Mouse (Mus musculus): ENCODE data around the gene Atn1. TPM values are rescaled to one million over a fixed set of nuclear protein-coding genes. Genes with fewer than 3 reads are reported as not detected.

Gene Atn1
- polyA plus RNA-seq, 1 experiment from 2014 or later: 21.0 TPM

GRCm38 (mm10) chr6:124740211-124740887 lies 16.0 kb downstream of the Atn1 start:
- ATAC-seq (ENCODE audit: insufficient number of reproducible peaks, low FRiP score, low TSS enrichment, low read depth): peak; percentile 9; the same call in 1 of the 2 replicates
- Histone ChIP-seq H3K27me3 (no peaks in the 10 kb centered on the region), H3K27ac (replicated peaks) (peak overlapping the region; percentile 99), H3K4me3 (replicated peaks) (peak overlapping the region; percentile 68), H3K4me2 (replicated peaks) (peak overlapping the region; percentile 68), H3K9me3 (replicated peaks) (no peaks in the 10 kb centered on the region), H3K9ac (peak overlapping the region; percentile 83), H3K4me1 (peaks cover 40% of the 10 kb centered on the region), H3K36me3 (peaks cover 30% of the 10 kb centered on the region)
- WGBS: under 1% methylated on average over 29 of the region's 29 CpGs

GRCm38 (mm10) chr6:124739231-124739796 lies 17.0 kb downstream of the Atn1 start:
- no peak for ATAC-seq (ENCODE audit: insufficient number of reproducible peaks, low FRiP score, low TSS enrichment, low read depth)
- Histone ChIP-seq H3K4me3 (replicated peaks) (0 out of 2 replicates have a peak overlapping the region, but pooled peaks have one; percentile 68), H3K4me2 (replicated peaks) (peak overlapping the region; percentile 68), H3K9me3 (replicated peaks) (no peaks in the 10 kb centered on the region), H3K4me1 (peaks cover 30% of the 10 kb centered on the region), H3K9ac (no peak overlapping the region), H3K27ac (replicated peaks) (peak overlapping the region; percentile 99), H3K36me3 (peaks cover 23% of the 10 kb centered on the region), H3K27me3 (no peaks in the 10 kb centered on the region)
- 73% methylated on average over 10 of the region's 10 CpGs for WGBS

GRCm38 (mm10) chr6:124738511-124739023 lies 17.8 kb downstream of the Atn1 start, which contains the start of gene Ptpn6:
TSS of gene Ptpn6 (minus strand) at chr6:124738714.
- Histone ChIP-seq H3K9me3 (replicated peaks) (no peaks in the 10 kb centered on the region), H3K4me3 (replicated peaks) (peak within 1 kb of the TSS; percentile 68), H3K27ac (replicated peaks) (peak within 1 kb of the TSS; percentile 99), H3K27me3 (no peaks in the 10 kb centered on the region), H3K36me3 (peaks cover 15% of the 10 kb centered on the region), H3K4me1 (peaks cover 30% of the 10 kb centered on the region), H3K9ac (no peak within 1 kb of the TSS), H3K4me2 (replicated peaks) (peak within 1 kb of the TSS; percentile 68)
- 29% methylated on average over 15 of the region's 15 CpGs for WGBS
- peak; percentile 48 for ATAC-seq (ENCODE audit: insufficient number of reproducible peaks, low FRiP score, low TSS enrichment, low read depth)

- no peaks in the 10 kb centered on the region for H3K27me3 ChIP-seq
Measured at GRCm38 (mm10) chr6:124737040-124737439, 19.3 kb downstream of the Atn1 start.

GRCm38 (mm10) chr6:124734417-124734816 lies 21.9 kb downstream of the Atn1 start:
- Histone ChIP-seq H3K9ac (no peak overlapping the region), H3K36me3 (peaks cover 5% of the 10 kb centered on the region; the same call in 1 of the 2 replicates), H3K9me3 (replicated peaks) (no peaks in the 10 kb centered on the region), H3K4me2 (replicated peaks) (no peak overlapping the region), H3K4me1 (peaks cover 19% of the 10 kb centered on the region), H3K4me3 (replicated peaks) (no peak overlapping the region), H3K27ac (replicated peaks) (no peak overlapping the region), H3K27me3 (no peaks in the 10 kb centered on the region)
- WGBS: 86% methylated on average over 3 of the region's 3 CpGs
- ATAC-seq (ENCODE audit: insufficient number of reproducible peaks, low FRiP score, low TSS enrichment, low read depth): no peak

More at GRCm38 (mm10) chr6:124737040-124737439, 19.3 kb downstream of the Atn1 start:
- Histone ChIP-seq H3K27ac (replicated peaks) (no peak overlapping the region), H3K4me1 (peaks cover 33% of the 10 kb centered on the region), H3K36me3 (peaks cover 5% of the 10 kb centered on the region; the same call in 1 of the 2 replicates), H3K9ac (no peak overlapping the region), H3K4me2 (replicated peaks) (no peak overlapping the region), H3K4me3 (replicated peaks) (no peak overlapping the region), H3K9me3 (replicated peaks) (no peaks in the 10 kb centered on the region)
- 85% methylated on average over 11 of the region's 11 CpGs for WGBS
- ATAC-seq (ENCODE audit: insufficient number of reproducible peaks, low FRiP score, low TSS enrichment, low read depth): no peak

GRCm38 (mm10) chr6:124732476-124733370 lies 23.6 kb downstream of the Atn1 start:
- H3K9me3 ChIP-seq (replicated peaks): no peaks in the 10 kb centered on the region
- H3K27ac ChIP-seq (replicated peaks): 0 out of 2 replicates have a peak overlapping the region, but pooled peaks have one; percentile 1
- no peaks in the 10 kb centered on the region for H3K36me3 ChIP-seq
- no peak overlapping the region for H3K9ac ChIP-seq
- peaks cover 5% of the 10 kb centered on the region; the same call in 1 of the 2 replicates for H3K4me1 ChIP-seq
- no peak overlapping the region for H3K4me3 ChIP-seq (replicated peaks)
- H3K4me2 ChIP-seq (replicated peaks): no peak overlapping the region
- H3K27me3 ChIP-seq: no peaks in the 10 kb centered on the region
- WGBS: 45% methylated on average over 19 of the region's 19 CpGs
- ATAC-seq (ENCODE audit: insufficient number of reproducible peaks, low FRiP score, low TSS enrichment, low read depth): no peak

- Histone ChIP-seq H3K27ac (replicated peaks) (no peak overlapping the region), H3K4me3 (replicated peaks) (no peak overlapping the region), H3K27me3 (no peaks in the 10 kb centered on the region), H3K4me1 (peaks cover 5% of the 10 kb centered on the region; the same call in 1 of the 2 replicates), H3K4me2 (replicated peaks) (no peak overlapping the region), H3K9me3 (replicated peaks) (no peaks in the 10 kb centered on the region), H3K36me3 (no peaks in the 10 kb centered on the region), H3K9ac (no peak overlapping the region)
- 86% methylated on average over 7 of the region's 7 CpGs for WGBS
- no peak for ATAC-seq (ENCODE audit: insufficient number of reproducible peaks, low FRiP score, low TSS enrichment, low read depth)
Measured at GRCm38 (mm10) chr6:124731038-124731437, 25.3 kb downstream of the Atn1 start.

- H3K9me3 ChIP-seq (replicated peaks): no peaks in the 10 kb centered on the region
- H3K27ac ChIP-seq (replicated peaks): no peak overlapping the region
- ATAC-seq (ENCODE audit: insufficient number of reproducible peaks, low FRiP score, low TSS enrichment, low read depth): no peak
- no peak overlapping the region for H3K9ac ChIP-seq
- 79% methylated on average over 8 of the region's 8 CpGs for WGBS
- no peaks in the 10 kb centered on the region for H3K27me3 ChIP-seq
- no peak overlapping the region for H3K4me3 ChIP-seq (replicated peaks)
- peaks cover 5% of the 10 kb centered on the region; the same call in 1 of the 2 replicates for H3K4me1 ChIP-seq
- H3K4me2 ChIP-seq (replicated peaks): no peak overlapping the region
- no peaks in the 10 kb centered on the region for H3K36me3 ChIP-seq
Measured at GRCm38 (mm10) chr6:124729850-124730705, 26.2 kb downstream of the Atn1 start.

- WGBS: 85% methylated on average over 10 of the region's 10 CpGs
- Histone ChIP-seq H3K27me3 (no peaks in the 10 kb centered on the region), H3K4me1 (peaks cover 5% of the 10 kb centered on the region; the same call in 1 of the 2 replicates), H3K36me3 (no peaks in the 10 kb centered on the region), H3K27ac (replicated peaks) (no peak overlapping the region), H3K4me3 (replicated peaks) (no peak overlapping the region), H3K9ac (no peak overlapping the region), H3K4me2 (replicated peaks) (no peak overlapping the region), H3K9me3 (replicated peaks) (no peaks in the 10 kb centered on the region)
- ATAC-seq (ENCODE audit: insufficient number of reproducible peaks, low FRiP score, low TSS enrichment, low read depth): no peak
Measured at GRCm38 (mm10) chr6:124728621-124729020, 27.7 kb downstream of the Atn1 start.

GRCm38 (mm10) chr6:124724472-124724871 lies 31.9 kb downstream of the Atn1 start:
- H3K36me3 ChIP-seq: no peaks in the 10 kb centered on the region
- no peaks in the 10 kb centered on the region for H3K9me3 ChIP-seq (replicated peaks)
- no peak overlapping the region for H3K4me2 ChIP-seq (replicated peaks)
- no peaks in the 10 kb centered on the region for H3K27me3 ChIP-seq
- WGBS: 86% methylated on average over 10 of the region's 10 CpGs
- H3K4me3 ChIP-seq (replicated peaks): no peak overlapping the region
- ATAC-seq (ENCODE audit: insufficient number of reproducible peaks, low FRiP score, low TSS enrichment, low read depth): no peak
- H3K27ac ChIP-seq (replicated peaks): no peak overlapping the region
- H3K4me1 ChIP-seq: no peaks in the 10 kb centered on the region
- no peak overlapping the region for H3K9ac ChIP-seq

All from embryonic facial prominence, embryonic 15.5 days (tissue).